Mouse (Mus musculus) midbrain, postnatal 0 days (tissue): ENCODE measurements around the gene Ism1. TPM values are rescaled to one million over a fixed set of nuclear protein-coding genes. Genes with fewer than 3 reads are reported as not detected.

Experiments
- ATAC-seq: fragments of 200-750 bp; cut with Nextera tagmentation; 2 replicates; pipeline ENCODE4 v1.8.0; 2017; ENCODE audit warnings: moderate number of reproducible peaks, mild to moderate bottlenecking, moderate TSS enrichment, moderate library complexity; ENCODE audit not compliant: low FRiP score
- DNase-seq: peaks from one replicate; pipeline ENCODE4 v3.0.0-alpha.2; 2015; ENCODE audit warnings: low spot score
- H3K27ac ChIP-seq: fragments of 300-500 bp; sonication (generic); 2 replicates; pipeline ENCODE4 v1.5.1; 2014; ENCODE audit warnings: low read depth, mild to moderate bottlenecking, low read length, mixed read lengths
- H3K27me3 ChIP-seq: fragments of 300-500 bp; sonication (generic); 2 replicates; pipeline ENCODE4 v1.6.1; 2014; ENCODE audit warnings: low read length, control low read depth, mixed read lengths; ENCODE audit not compliant: insufficient read depth
- H3K36me3 ChIP-seq: fragments of 300-500 bp; sonication (generic); 2 replicates; pipeline ENCODE4 v1.6.1; 2014; ENCODE audit warnings: low read length, control low read depth, mixed read lengths; ENCODE audit not compliant: insufficient read depth
- H3K4me1 ChIP-seq: fragments of 300-500 bp; sonication (generic); 2 replicates; pipeline ENCODE4 v1.6.1; 2014; ENCODE audit warnings: mild to moderate bottlenecking, control low read depth, antibody characterized with exemption, low read length, mixed read lengths; ENCODE audit not compliant: insufficient read depth
- H3K4me2 ChIP-seq: fragments of 300-500 bp; sonication (generic); 2 replicates; pipeline ENCODE4 v1.6.1; 2014; ENCODE audit warnings: low read depth, mild to moderate bottlenecking, low read length, mixed read lengths; ENCODE audit not compliant: poor library complexity, severe bottlenecking
- H3K4me3 ChIP-seq: fragments of 300-500 bp; sonication (generic); 2 replicates; pipeline ENCODE4 v1.5.1; 2014; ENCODE audit warnings: low read depth, mild to moderate bottlenecking, low read length, moderate library complexity
- H3K9ac ChIP-seq: fragments of 300-500 bp; sonication (generic); replicated peaks from 2 replicates; pipeline ENCODE4 v1.6.1; 2014; ENCODE audit warnings: mild to moderate bottlenecking, low read length, moderate library complexity, mixed read lengths; ENCODE audit not compliant: poor library complexity, severe bottlenecking
- H3K9me3 ChIP-seq: fragments of 300-500 bp; sonication (generic); 2 replicates; pipeline ENCODE4 v1.6.1; 2016; ENCODE audit warnings: low read length, control low read depth
- CTCF ChIP-seq: IDR thresholded peaks from 2 replicates; pipeline ENCODE4 v1.5.1; 2016; ENCODE audit warnings: antibody characterized with exemption, mild to moderate bottlenecking
- WGBS: fragments of 180-500 bp; shearing (Covaris S2); extraction: QIAGEN DNeasy Blood & Tissue Kit; methylation state at CpG from one replicate; pipeline ENCODE4 v1.1.7; 2014; 5-methylcytosine and 5-hydroxymethylcytosine counted together
- polyA plus RNA-seq: library from polyadenylated mRNA; unstranded; fragments of >200 nt; fragmentation: Nextera tagmentation; extraction: Ambion mirVana; gene quantifications from 2 replicates; pipeline ENCODE4 v1.2.1, GENCODE M21; 2015
- total RNA-seq: library from RNA; depleted of rRNA; stranded (reverse); fragments of >200 nt; gene quantifications from 2 replicates; pipeline ENCODE4 v1.2.3, GENCODE M21; 2014

Gene Ism1
- total and polyA plus RNA-seq, 2 experiments from 2014 or later: 0.73 to 1.3 TPM

GRCm38 (mm10) chr2:139704951-139705350 lies 27.0 kb downstream of the Ism1 start:
- H3K27ac ChIP-seq: no peak overlapping the region
- TF ChIP-seq CTCF: no peak
- no peaks in the 10 kb centered on the region for H3K36me3 ChIP-seq
- no peak overlapping the region for H3K9ac ChIP-seq
- 80% methylated on average over 3 of the region's 3 CpGs for WGBS
- H3K4me3 ChIP-seq: no peak overlapping the region
- H3K9me3 ChIP-seq: no peaks in the 10 kb centered on the region
- H3K4me1 ChIP-seq: no peaks in the 10 kb centered on the region
- DNase-seq (no peak), ATAC-seq (no peak)
- no peaks in the 10 kb centered on the region for H3K27me3 ChIP-seq
- H3K4me2 ChIP-seq: no peak overlapping the region

- H3K9me3 ChIP-seq: no peaks in the 10 kb centered on the region
- no peak overlapping the region for H3K4me2 ChIP-seq
- no peaks in the 10 kb centered on the region for H3K4me1 ChIP-seq
- H3K36me3 ChIP-seq: no peaks in the 10 kb centered on the region
- ATAC-seq (no peak), DNase-seq (no peak)
- no peak for TF ChIP-seq CTCF
- H3K27me3 ChIP-seq: no peaks in the 10 kb centered on the region
- 55% methylated on average over 6 of the region's 6 CpGs for WGBS
- H3K27ac ChIP-seq: no peak overlapping the region
- no peak overlapping the region for H3K4me3 ChIP-seq
- no peak overlapping the region for H3K9ac ChIP-seq
Observed at GRCm38 (mm10) chr2:139708194-139708899, 30.4 kb downstream of the Ism1 start.

- no peaks in the 10 kb centered on the region for H3K4me1 ChIP-seq
- ATAC-seq: no peak
- no peak overlapping the region for H3K4me3 ChIP-seq
- no peak overlapping the region for H3K4me2 ChIP-seq
- no peaks in the 10 kb centered on the region for H3K27me3 ChIP-seq
- H3K9me3 ChIP-seq: no peaks in the 10 kb centered on the region
- WGBS: 17% methylated on average over 3 of the region's 3 CpGs
- no peaks in the 10 kb centered on the region for H3K36me3 ChIP-seq
- DNase-seq: no peak
- H3K27ac ChIP-seq: no peak overlapping the region
- TF ChIP-seq CTCF: no peak
- H3K9ac ChIP-seq: no peak overlapping the region
Observed at GRCm38 (mm10) chr2:139711640-139712039, 33.7 kb downstream of the Ism1 start.

GRCm38 (mm10) chr2:139712046-139712445 lies 34.1 kb downstream of the Ism1 start:
- Histone ChIP-seq H3K9me3 (no peaks in the 10 kb centered on the region), H3K4me3 (no peak overlapping the region), H3K36me3 (no peaks in the 10 kb centered on the region), H3K9ac (no peak overlapping the region), H3K4me2 (no peak overlapping the region), H3K27me3 (no peaks in the 10 kb centered on the region), H3K4me1 (no peaks in the 10 kb centered on the region), H3K27ac (no peak overlapping the region)
- ATAC-seq (peak; percentile 38; the same call in 1 of the 2 replicates), DNase-seq (peak; percentile 9)
- 63% methylated on average over 10 of the region's 10 CpGs for WGBS
- no peak for TF ChIP-seq CTCF

GRCm38 (mm10) chr2:139714206-139714605 lies 36.2 kb downstream of the Ism1 start:
- no peaks in the 10 kb centered on the region for H3K9me3 ChIP-seq
- no peak for ATAC-seq

GRCm38 (mm10) chr2:139717772-139718171 lies 39.8 kb downstream of the Ism1 start:
- Histone ChIP-seq H3K9ac (no peak overlapping the region), H3K27ac (no peak overlapping the region), H3K4me2 (no peak overlapping the region), H3K4me3 (no peak overlapping the region), H3K9me3 (no peaks in the 10 kb centered on the region), H3K4me1 (no peaks in the 10 kb centered on the region), H3K27me3 (no peaks in the 10 kb centered on the region), H3K36me3 (no peaks in the 10 kb centered on the region)
- no peak for TF ChIP-seq CTCF
- WGBS: 73% methylated on average over 1 of the region's 1 CpGs
- ATAC-seq (no peak), DNase-seq (no peak)

More at GRCm38 (mm10) chr2:139714206-139714605, 36.2 kb downstream of the Ism1 start:
- H3K9ac ChIP-seq: no peak overlapping the region
- DNase-seq: no peak
- WGBS: 80% methylated on average over 3 of the region's 3 CpGs
- H3K36me3 ChIP-seq: no peaks in the 10 kb centered on the region
- no peaks in the 10 kb centered on the region for H3K27me3 ChIP-seq
- no peaks in the 10 kb centered on the region for H3K4me1 ChIP-seq
- no peak overlapping the region for H3K27ac ChIP-seq
- no peak overlapping the region for H3K4me2 ChIP-seq
- TF ChIP-seq CTCF: no peak
- H3K4me3 ChIP-seq: no peak overlapping the region
